Mouse (Mus musculus): Measurements from ENCODE around the gene Dleu7.

The Dleu7 gene

DNA sequence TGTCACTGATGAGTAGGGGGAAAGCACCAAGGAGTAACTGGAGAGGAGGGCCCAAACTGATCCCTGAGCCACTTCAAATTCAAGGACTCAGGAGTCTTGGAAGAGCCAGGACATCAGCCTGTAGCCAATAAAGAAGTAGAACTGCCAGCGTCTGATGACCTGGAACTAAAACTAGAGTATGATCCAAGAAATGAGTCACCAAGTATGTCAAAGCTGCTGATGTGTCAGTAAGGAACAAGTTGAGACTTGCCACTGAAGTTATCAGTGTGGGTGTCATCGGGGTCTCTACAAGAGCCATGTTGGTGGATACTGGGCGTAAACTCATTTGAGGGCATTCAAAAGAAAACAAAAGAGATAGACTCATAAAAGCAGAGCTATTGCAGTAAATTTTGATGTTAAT, 19.2 kb downstream of the Dleu7 start:
- no peak for DNase-seq

DNA sequence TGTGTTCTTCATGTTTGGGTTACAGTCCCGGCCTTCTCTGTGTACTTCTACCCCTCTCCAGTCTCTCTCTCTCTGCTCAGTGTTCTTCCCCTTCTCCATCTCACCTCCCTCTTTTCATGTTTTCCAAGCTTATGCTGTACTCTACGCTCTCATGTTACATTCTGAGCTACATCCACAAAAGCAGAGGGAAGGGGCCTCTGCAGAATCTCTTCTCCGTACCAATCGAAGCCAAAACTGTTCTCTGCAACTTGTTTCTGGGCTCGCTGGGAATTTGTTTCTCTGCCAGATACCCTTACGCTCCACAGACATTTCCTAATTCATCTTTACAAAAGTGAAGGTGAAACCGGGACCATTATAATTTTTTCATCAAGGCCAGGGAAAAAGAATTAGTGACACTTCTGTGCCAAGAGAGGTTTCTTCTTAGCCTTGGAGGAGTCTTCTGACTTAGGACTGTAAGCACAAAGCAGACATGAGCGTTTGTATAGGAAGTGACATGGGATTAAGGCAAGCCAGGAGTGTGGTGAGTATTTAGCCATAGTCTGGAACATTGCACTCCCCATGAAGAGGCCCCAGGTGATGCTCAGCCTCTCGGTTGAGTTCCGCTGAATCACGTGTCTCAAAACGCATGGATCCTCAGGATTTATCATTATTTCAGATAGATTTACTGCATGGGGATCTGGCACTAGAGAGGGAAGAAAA, 22.0 kb downstream of the Dleu7 start:
- DNase-seq = no peak

DNA sequence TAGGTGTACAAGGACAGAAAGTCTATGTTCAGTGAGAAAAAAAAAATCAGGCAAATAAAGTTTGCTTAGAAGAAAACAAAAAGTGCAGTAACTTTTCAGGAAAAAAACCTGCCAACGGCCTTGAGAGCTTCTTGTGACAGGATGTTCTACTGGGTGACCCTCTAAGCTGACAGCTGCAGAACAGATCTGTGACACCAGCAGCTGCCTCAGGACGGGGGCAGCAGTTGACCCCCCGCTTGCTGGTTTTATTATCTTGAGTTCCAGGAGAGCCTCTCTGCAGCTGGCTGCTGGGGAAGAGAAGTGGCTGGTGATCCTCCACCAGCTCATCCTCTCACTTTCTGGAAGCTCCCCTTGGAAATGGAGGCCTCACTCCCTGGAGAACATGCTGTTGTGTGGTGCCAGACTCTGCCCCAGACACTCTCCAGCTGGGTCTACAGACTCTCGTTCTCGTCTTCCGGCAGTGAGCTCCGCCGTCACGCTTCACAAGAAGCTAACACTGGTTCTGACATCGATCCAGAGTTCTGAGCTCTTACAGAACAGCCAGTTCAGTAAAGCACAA, 33.8 kb downstream of the Dleu7 start:
- peak; percentile 21 for DNase-seq

DNA sequence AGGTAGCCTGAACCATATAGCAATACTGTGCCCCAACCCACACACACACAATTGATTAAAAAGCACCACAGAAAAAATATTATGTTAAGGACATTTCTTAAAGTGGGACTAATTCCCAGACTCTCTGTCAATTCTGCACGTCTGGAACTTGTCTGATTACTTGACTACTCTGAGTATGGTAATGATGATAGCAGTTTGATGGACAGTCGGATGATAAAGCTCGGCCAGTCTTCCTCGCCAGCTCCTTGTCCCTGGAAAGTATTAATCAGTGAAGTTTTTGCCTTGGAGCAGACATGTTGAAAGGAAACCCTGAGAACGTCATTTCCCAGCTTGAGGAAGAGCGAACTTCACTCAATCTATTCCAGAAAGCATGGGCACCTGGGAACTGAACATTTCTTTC, 34.7 kb downstream of the Dleu7 start:
- DNase-seq = no peak

DNA sequence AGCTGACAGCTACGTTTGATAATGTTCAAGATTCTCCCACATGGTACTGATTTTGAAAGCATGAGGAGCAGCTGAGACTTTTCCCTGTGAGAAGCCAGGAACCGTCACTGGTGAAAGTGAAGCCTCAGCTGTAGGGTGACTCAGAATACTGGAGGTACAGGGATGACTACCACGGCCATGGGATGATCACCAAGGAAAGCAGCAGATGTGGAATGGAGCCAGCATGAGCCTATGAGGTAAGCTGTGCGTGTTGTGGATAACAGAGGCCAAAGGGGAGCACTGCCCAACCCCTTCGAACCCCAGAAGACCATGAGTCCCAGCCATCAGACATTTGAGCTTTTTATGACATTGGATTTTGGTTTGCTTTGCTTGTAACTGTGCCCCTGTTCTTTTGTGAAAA, 36.8 kb downstream of the Dleu7 start:
- DNase-seq = no peak

DNA sequence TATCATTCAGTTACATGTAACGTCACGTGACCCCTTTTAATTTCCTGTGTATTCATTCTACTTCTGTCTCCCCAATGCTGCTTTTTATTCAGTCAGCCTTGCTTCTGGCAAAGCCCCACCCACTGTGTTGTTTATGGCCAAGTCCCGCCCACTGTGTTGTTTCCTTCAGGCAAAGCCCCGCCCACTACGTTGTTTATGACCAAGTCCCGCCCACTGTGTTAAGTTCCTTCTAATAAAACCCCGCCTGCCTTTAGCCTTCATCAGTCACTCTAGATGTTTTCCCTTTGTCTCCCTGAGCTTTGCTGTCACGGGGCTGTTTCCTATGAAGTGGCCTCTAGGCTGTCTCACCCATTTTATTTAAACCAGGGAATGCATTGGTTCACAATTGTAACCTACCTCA, 38.5 kb downstream of the Dleu7 start:
- DNase-seq = peak; percentile 67

DNA sequence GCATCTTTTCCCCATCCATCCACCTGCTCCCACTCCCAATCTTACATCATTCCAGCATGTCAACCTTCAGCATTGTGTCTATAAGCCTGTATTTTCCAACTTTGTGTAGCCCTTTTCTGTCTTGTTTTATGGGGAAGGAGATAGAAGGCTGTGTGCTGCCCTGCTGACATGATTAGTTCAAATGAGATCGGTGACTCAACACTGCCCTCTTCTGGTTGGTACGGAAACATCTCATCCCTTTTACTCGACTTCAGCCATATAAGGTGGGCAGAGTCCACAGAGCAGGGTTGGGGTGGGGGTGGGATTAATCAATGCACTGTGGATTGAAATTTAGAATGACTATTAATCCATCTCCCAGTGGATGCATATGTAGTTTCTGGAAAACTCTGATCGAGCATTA, 40.8 kb downstream of the Dleu7 start:
- peak; percentile 77 for DNase-seq

DNA sequence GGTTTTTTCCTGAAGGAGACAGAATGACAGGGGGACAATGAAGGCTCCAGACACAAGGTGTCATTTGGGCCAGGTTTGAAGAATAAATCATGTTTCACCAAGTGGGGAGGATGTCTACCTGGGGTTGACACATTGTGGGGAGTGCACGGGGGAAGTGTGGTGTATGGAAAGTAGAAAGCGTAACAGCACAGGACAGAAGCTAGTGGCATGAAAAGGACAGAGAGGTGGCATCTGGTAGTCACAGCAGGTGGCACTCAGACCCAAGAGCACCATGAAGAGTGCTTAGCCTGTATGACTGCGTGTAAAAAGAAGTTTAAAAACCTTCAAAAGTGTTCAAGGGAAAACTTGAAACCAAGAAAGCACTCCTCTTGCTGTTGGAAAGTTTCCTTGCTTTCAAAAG, 42.8 kb downstream of the Dleu7 start:
- no peak for DNase-seq

DNA sequence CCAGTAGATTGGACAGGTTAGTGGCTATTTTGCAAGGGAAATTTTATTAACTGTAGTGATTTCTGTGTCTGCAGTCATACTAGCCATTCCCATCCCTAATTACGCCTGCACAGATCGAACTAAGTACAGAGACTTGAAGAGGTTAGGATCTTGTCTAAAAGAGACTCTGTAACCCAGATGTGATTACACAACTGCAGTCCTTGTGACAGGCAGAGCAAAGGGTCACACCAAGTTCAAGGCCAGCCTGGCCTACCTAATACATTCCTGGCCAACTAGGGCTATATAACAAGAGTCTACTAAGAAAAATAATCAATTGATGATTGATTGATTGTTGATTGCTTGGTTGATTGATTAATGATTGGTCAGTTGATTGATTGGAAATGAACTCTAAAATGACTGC, 43.6 kb downstream of the Dleu7 start:
- DNase-seq = no peak

DNA sequence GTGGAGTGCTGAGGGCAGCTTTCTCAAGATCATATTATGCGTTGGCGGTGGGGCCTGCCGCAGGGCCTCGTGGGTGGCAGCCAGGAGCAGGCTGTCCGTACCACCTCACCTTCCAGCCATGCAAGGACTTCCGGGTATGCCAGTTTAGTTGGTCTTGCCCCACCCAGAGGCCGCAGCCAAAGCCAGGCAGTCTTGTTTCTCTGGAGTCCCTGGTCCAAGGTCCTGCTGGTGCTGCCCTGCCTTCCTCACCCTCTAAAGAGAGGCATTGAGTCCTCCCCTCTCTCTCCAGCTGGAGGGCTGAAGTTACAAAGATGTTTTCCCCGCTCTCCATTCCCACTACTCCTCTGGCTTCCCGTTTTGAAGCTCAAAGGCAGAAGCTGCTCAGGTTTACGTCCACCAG, 44.1 kb downstream of the Dleu7 start:
- DNase-seq = no peak

DNA sequence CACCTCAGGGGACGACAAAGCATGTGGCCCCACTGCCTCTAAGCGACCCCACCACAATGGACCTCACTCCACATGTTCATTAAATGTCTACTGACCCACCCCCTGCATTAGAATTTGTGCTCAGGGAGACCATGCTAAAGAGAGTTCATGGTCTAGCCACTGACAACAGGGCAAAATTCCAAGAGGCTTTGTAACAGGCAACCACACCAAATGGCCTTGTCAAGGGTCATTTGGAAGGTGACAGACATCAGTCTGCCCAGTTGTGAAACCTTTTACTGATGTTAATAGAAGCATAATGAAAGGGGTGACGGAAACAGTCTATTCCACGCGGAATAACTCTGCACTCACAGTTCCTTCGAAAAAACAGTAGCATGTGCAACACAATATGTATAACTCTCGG, 44.5 kb downstream of the Dleu7 start:
- no peak for DNase-seq

DNA sequence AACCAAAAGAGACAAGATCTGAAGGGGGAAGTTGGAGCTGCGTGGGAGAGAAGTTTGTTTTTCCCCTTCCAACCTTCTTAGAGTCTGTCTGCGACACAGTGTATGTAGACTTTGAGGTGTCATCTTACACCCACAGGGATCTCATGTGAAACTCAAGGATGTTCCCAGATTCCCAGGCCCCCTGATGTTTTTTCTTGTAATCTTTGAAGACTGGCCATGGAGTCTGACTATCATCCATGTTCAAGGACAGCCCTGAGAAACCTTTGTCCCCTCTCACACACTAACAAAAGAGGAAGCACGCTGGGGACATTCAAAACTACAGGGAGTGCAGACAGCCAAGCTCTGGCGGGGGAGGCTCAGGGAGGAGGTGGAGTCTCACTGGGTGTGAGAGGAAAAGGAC, 47.3 kb downstream of the Dleu7 start:
- no peak for DNase-seq

DNA sequence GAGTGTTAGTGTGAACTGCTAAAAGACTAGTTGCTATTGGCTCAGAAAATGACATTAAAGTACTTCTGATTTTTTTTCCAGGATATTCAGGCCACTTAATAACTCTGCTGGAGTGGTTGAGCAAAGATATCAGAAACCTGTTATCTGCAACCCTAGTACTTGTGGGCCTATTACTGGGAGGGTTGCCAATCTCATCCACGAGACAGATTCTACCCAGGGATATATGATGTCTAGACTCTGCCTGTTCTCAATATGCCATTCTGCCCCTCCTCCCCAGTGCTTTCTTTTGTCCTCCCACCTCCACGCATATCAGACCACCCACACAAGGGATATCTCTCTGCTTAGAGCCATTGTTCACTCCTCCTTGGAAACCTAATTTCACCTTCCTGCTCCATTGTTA, 49.3 kb downstream of the Dleu7 start:
- no peak for DNase-seq

DNA sequence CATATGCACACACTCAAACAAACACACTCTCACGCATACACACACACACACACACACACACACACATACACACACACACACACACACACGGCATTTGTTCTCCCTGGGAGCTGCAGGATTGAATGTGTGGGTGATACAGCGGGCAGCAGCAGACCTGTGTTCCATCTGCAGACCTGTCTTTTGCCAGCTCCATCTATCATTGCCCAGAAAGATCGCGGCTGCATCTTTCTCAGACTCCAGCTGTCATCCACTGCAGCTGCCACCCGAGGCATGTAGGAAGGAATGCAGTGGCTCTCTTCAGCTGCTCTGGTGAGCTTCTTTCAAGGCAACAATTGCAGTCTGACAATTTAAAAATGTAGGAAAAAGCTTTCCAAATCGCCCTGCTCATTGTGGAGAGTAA, 56.9 kb downstream of the Dleu7 start:
- peak; percentile 38 for DNase-seq

DNA sequence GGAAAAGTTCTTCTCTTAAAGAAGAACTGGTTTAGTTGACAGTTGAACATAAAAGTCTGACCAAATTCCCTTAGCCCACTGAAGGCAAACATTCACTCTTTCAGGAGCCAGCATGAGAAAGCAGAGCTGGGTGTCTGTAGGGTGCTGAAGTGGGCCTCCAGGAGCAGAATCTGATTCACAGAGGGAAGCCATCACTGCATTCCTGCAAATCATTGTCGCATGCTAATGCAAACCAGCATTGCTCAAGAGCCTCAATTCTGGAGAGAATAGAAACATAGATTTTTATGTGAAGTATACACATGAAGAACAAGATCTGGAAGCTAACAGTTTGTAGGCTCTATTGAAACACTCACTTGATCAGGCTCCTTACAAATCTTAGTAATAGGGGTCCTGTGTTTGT, 57.6 kb downstream of the Dleu7 start:
- DNase-seq = no peak

DNA sequence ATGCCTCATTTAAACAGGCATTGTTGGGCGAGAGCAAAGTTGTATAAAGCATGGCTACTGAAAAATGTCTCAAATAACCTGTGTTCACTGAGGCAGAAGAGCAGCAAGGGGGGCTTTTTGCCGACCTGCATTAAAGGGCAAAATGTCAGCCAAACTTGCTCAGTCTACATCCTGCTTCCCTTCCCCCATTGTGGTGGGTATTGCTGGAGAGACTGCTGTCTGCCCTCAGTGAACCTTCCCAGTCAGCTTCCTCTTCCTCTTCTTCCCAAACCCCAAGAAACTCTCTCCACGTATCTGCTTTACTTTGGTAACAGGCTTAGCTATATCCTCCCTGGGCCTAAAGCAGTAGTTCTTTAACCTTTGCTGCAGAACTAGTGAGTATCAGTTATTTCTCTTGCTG, 61.9 kb downstream of the Dleu7 start:
- no peak for DNase-seq

DNA sequence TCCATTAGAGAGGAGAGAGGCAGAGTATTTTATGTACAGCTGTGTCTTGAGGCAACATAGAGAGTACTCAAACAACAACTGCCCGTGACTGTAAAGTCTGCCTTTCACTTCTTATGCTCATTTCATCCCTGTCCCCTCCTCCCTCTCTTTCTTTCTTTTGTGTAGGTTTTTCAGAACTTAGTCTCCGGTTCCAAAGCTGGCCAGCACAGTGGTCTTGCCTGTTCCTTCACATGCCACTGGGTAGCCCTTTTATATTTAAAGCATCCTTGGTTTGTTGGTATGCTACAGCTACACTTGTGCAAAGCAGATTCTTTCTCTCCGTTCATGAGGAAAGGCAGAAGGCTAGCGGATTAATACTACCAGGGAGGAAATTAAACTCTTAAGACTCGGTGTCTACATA, 65.7 kb downstream of the Dleu7 start:
- no peak for DNase-seq

DNA sequence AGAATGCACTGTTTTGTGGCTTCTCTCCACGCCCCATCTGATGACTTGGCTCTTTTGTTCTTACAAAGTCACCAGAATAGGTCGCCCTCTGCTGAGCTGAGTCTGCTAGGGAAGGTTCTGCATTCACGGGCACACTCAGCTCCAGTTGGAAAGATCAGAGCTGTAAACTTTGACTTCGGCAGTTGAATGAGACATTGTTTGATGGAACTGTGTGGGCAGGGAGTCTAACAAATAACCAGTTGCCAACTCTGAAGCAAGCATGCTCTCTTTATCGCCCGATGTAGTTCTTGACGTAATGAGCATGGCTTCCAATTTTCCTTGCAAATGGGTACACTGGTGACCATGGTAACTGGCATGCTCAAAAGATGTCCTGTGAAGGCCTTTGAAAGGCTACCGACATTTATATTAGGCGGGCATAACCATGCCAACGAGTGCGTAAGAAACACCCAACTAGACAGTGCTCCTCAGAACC, 66.2 kb downstream of the Dleu7 start:
- peak; percentile 49 for DNase-seq

Data from embryo, embryonic 11 days (tissue).